Mouse (Mus musculus) ovary, postnatal 14 days (tissue): ENCODE measurements around the gene Ppp4c.
A peak's percentile ranks its signal among the peaks of the same experiment; 100 is the strongest.

Source experiments
- DNase-seq: peaks from one replicate; pipeline ENCODE4 v3.0.0; 2022; ENCODE audit warnings: low spot score

The Ppp4c gene

GRCm38 (mm10) chr7:126791851-126792720 lies at the start of gene Ppp4c:
Ppp4c (minus strand) TSS chr7:126792496.
- DNase-seq, result peak; percentile 94

- no peak for DNase-seq
Observed at GRCm38 (mm10) chr7:126833294-126833693, 41.0 kb upstream of the Ppp4c start.

GRCm38 (mm10) chr7:126832036-126832598 lies 39.8 kb upstream of the Ppp4c start:
- peak; percentile 64 for DNase-seq

GRCm38 (mm10) chr7:126831539-126831938 lies 39.2 kb upstream of the Ppp4c start, which contains the start of gene 4930451I11Rik:
4930451I11Rik (minus strand) TSS chr7:126831639.
- DNase-seq, result no peak

GRCm38 (mm10) chr7:126825952-126826351 lies 33.7 kb upstream of the Ppp4c start:
- DNase-seq, result no peak

- no peak for DNase-seq
Observed at GRCm38 (mm10) chr7:126825403-126825802, 33.1 kb upstream of the Ppp4c start.

GRCm38 (mm10) chr7:126823940-126824339 lies 31.6 kb upstream of the Ppp4c start:
- DNase-seq, result no peak

GRCm38 (mm10) chr7:126823202-126823711 lies 31.0 kb upstream of the Ppp4c start:
- no peak for DNase-seq

GRCm38 (mm10) chr7:126822741-126823140 lies 30.4 kb upstream of the Ppp4c start:
- no peak for DNase-seq

GRCm38 (mm10) chr7:126821835-126822511 lies 29.7 kb upstream of the Ppp4c start:
- peak; percentile 78 for DNase-seq

- no peak for DNase-seq
Observed at GRCm38 (mm10) chr7:126818818-126819217, 26.5 kb upstream of the Ppp4c start.

GRCm38 (mm10) chr7:126817595-126817994 lies 25.3 kb upstream of the Ppp4c start:
- DNase-seq, result no peak

- DNase-seq, result no peak
Observed at GRCm38 (mm10) chr7:126816494-126816893, 24.2 kb upstream of the Ppp4c start.

GRCm38 (mm10) chr7:126815726-126816222 lies 23.5 kb upstream of the Ppp4c start:
- no peak for DNase-seq

GRCm38 (mm10) chr7:126809723-126810369 lies 17.6 kb upstream of the Ppp4c start:
- DNase-seq, result no peak

GRCm38 (mm10) chr7:126808703-126809455 lies 16.6 kb upstream of the Ppp4c start:
- DNase-seq, result peak; percentile 83

GRCm38 (mm10) chr7:126807405-126807804 lies 15.1 kb upstream of the Ppp4c start:
- DNase-seq, result no peak

- DNase-seq, result no peak
Observed at GRCm38 (mm10) chr7:126806956-126807355, 14.7 kb upstream of the Ppp4c start.

- DNase-seq, result no peak
Observed at GRCm38 (mm10) chr7:126803751-126804150, 11.5 kb upstream of the Ppp4c start.

GRCm38 (mm10) chr7:126803181-126803580 lies 10.9 kb upstream of the Ppp4c start:
- no peak for DNase-seq
